Mouse (Mus musculus) erythroblast, embryonic 14.5 days (primary cell): ENCODE data around the gene Crocc.

Source experiments
- GATA1 ChIP-seq: IDR thresholded peaks from 2 replicates; pipeline ENCODE4 v1.6.1; 2012; ENCODE audit warnings: low read length, inconsistent platforms, mixed read lengths
- TAL1 ChIP-seq: IDR thresholded peaks from 3 replicates; pipeline ENCODE4 v1.6.1; 2012; ENCODE audit warnings: low read length, inconsistent platforms, mixed read lengths

DNA sequence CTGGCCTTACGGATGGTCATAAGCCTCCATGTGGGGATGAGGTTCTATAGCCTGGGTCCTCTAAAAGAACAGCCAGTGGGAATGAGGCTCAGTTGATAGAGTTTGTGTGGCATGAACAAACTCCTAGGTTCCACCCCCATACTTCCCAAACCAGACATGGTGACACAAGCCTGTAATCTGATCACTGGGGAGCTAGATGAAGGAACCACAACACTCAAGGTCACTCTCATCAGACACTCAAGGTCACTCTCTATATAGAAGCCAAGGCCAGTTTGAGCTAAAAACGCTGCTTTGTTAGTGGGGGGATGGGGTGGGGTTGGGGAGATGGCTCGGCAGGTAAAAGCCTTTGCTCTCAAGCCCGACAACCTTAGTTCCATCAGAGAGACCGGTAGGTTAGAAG lies 39.6 kb upstream of the Crocc start:
- no peak for TF ChIP-seq TAL1
- TF ChIP-seq GATA1 = no peak
